Mouse (Mus musculus): ENCODE results near the gene Csgalnact2.
A peak's percentile ranks its signal among the peaks of the same experiment; 100 is the strongest.

The Csgalnact2 gene

DNA sequence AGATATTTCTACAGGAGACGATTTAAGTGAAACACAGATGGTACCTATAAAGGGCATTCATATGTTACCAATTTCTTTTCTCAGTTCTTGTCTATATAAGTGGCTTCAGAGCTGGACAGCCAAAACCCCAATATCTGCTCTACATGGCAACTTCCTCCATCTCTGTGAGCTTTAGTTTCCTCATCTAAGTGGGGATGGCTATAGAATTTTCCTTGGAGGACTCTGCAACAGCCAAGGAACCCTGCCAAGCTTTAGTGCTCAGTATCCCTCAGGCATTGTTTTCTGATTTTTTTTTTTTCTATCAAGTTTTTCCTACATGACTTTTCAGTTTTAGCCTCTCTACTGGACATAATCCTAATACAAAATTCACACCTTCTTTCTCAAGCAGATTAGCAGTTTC is 4.5 kb downstream of the Csgalnact2 start:
- DNase-seq: no peak

DNA sequence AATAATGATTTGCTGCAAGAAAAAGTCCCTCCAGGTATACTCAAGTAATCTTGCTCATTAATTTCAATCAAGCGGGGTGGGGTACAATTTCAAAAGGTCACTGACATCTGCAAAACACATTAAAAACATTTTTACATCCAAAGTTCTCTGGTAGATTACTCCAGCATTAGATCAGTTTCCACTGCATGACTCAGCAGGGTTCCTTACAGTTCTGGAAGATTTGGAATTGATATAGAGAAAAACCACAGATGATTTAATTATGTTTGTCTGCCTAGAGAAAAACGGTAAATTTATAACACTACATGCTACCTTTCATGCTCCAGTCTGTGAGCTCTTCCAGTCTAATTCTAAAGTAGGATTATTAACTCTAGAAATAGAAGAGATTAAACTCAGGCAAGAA is 8.9 kb downstream of the Csgalnact2 start:
- no peak for DNase-seq

- no peak for DNase-seq
These were observed 11.0 kb downstream of the Csgalnact2 start for GRCm38 (mm10) chr6:118127827-118128487.

- DNase-seq: no peak
These were observed 11.7 kb downstream of the Csgalnact2 start for GRCm38 (mm10) chr6:118127198-118127597.

DNA sequence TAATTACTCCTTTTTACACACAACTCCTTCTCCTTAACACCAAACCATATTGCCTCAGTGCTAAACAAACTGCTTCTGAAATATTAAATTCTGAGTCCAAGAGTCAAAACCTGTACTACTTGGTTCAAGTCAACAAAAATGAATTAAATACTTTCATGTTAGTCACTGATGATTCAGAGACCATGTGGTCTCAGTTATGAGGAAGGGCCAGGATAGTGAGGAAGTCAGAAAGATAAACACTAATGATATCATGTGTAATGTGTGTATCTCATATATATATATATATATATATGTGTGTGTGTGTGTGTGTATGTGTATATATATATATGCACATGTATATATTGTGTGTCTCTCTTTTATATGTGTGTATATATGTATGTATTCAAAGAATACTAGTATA is 12.4 kb downstream of the Csgalnact2 start:
- DNase-seq: no peak

GRCm38 (mm10) chr6:118122767-118123166 is 16.2 kb downstream of the Csgalnact2 start:
- no peak for DNase-seq

DNA sequence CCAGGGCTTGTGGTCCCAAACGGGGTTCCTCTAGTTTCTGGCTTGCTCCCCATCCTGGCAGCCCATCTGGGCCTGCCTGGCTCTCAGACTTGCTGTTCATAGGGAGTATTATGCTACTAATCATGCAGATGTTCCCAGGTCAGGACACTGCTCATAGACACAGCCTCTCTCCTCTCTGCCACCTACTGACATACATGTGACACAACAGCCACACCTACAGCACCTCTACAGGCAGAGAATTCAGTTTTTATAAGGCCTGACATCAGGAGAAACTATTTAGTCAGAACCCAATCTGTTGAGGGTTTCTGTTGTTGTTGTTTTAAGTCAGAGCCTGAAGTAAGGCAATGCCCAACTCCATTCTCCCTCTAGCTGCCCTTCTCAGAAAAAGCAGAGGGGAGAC is 27.1 kb downstream of the Csgalnact2 start:
- DNase-seq: no peak

DNA sequence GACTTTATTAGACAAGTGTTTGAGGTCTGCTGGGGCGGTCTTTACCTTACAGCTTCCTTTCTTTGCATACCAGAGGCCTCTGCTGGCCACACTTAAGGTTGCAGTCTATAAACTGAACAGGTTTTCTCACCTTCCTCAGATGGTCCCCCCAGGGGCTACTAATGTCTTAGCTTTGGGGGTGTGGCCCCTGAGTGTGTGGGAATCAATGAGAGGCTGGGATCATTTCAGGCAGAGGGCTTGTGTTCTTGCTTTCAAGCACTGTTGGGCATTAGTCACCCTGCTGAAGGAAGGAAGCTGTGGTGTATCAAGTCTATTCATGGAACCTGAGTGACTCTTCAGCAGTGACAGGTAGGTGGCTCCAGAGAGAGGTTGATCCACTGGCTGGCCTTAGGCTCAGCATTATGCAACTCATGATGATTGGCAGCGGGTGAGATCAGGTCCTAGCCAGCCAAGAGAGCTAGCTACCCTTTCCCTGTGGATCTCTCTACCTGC is 39.6 kb downstream of the Csgalnact2 start:
- peak; percentile 65 to 74 for DNase-seq

- no peak for DNase-seq
These were observed 41.1 kb downstream of the Csgalnact2 start for GRCm38 (mm10) chr6:118097765-118098365.

DNA sequence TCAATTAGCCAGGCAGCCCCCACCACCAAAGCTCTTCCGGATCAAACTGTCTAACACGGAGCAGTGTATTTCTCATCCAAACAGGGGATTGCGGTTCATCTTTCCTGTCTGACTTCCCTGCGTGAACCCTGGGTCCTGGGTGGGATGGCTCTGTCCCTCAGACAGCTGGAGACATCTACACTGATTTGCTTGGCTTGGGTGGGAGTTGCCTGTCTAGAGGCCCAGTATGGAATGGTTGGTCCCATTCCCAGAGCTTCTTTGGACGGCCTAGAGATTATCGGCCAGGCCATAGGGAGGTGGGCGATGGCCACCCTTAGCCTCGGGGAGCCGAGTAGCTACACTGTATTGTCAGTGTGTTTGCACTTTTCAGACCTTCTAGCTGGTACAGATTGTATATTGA is 48.1 kb downstream of the Csgalnact2 start:
- no peak for DNase-seq

DNA sequence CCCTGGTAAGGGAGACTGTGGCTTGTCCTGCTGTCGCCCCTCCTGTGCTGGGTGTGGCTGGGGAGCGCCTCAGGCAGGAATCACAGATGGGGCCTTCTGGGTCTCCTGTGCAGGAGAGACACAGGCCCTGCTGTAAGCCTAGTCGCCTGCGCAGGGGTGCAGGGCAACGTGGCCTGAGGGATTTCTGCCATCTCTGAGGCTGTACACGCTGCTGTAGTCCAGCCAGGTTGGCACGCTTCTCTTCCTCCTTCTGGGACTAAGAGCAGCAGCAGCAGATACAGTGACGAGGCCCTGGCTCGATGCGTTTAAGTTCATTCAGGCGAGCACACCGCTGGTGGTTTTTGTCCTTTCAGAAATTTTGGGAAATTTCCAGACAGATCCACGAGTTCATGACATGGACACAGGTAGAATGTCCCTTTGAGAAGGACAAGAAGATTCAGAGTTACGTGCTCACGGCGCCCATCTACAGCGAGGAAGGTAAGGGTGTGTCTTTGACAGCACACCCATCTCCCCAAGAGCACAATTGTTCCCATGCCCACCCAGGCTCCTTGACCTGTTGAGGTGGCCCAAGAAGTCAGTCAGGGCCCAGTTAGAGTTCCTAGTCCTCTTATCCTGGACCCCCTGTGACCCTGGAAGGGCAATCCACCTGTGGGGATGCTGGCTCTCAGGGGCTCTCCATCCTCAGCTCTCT is 50.0 kb downstream of the Csgalnact2 start:
- DNase-seq: no peak

DNA sequence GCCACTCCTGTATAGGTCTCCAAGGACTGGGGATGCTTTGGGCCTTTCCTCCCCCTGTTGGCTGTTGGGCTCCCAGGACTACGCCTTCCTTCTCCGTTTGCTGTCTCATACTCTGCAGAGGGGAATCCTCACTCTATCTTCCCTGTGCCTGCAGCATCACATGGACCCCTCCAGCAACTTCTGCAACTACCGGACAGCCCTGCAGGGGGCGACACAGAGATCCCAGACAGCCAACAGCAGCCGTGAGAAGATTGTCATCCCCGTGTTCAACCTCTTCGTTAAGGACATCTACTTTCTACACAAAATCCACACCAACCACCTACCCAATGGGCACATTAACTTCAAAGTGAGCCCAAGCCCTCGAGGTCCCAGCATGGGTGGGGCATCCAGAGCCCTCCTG is 51.0 kb downstream of the Csgalnact2 start:
- DNase-seq: peak in 1 of 2 experiments; percentile 46

DNA sequence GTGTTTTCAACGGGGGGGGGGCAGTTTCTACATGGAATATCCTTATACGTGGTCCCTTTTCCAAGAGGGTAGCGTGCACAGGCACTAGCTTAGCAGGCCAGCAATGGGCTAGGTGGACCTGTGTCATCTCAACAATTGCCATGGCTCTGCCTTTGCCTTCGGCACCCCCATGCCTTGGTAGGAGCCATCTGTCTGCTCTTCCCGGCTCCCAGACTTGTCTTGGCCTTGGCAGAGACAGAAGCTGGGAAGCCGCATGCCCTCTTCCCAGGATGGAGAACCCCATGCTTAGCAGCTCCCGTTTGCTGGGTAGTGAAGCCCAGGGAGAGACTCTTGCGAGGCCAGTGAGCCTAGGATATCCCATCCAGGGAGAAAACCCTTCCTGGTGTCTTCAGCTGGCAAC is 54.3 kb downstream of the Csgalnact2 start:
- DNase-seq: peak in 1 of 2 experiments; percentile 45

DNA sequence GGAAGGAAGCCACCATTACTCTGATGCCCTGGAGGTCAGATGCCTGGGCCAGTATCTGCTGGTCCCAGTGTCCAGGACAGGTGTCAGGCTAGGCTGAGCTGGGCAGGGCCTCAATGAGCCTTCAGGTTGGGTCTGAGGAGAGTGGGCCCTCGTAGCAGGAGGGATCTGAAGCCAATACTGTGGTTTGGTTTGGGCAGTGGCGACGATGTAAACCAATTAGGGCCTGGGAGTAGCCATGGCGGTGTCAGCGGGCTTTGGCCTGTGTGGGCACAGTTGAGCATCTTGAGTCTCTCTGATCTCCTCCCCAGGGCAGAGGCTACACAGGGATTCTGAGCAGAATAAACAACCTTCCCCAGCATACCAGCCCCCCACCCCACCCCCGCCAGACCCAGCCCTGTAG is 55.3 kb downstream of the Csgalnact2 start:
- DNase-seq: no peak

DNA sequence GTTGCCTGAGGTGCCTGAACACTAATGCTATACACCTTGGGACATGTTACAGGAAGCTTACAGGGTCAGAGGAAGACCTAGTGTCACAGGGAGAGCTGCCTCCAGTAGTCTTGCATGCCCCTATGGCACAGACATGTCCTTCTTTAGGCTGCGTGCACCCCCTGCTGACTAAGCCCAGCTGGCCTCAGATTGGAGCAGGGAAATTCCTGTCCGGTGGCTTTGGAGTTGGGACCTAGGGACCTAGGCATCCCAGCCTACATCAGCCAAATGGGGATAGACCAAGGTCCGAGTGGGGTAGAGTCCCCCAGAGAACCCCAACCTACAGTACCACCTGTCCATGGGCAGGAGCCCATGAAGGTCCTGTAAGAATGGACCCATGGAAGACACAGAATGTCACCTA is 56.6 kb downstream of the Csgalnact2 start:
- DNase-seq: peak in 1 of 2 experiments; percentile 46

DNA sequence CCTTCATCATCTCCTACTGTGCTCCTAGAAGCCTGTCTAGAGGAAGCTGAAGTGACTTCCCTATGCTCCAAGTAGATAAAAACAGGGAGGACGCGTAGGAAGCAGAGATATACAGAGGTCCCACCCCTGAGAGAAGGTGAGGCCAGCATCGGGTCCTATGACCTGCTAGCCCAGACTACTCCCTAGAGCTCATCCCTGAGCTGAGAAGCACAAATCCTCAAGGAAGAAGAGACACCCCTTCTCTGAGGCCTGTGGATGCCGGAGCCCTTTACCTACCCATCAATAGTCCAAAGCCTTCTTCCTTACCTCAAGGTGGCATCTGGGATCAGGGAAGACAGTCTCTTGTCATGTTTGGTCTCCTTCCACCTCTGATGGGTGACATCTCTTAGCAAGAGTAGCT is 58.2 kb downstream of the Csgalnact2 start:
- DNase-seq: no peak

- no peak for DNase-seq
These were observed 59.0 kb downstream of the Csgalnact2 start for GRCm38 (mm10) chr6:118079762-118080465.

DNA sequence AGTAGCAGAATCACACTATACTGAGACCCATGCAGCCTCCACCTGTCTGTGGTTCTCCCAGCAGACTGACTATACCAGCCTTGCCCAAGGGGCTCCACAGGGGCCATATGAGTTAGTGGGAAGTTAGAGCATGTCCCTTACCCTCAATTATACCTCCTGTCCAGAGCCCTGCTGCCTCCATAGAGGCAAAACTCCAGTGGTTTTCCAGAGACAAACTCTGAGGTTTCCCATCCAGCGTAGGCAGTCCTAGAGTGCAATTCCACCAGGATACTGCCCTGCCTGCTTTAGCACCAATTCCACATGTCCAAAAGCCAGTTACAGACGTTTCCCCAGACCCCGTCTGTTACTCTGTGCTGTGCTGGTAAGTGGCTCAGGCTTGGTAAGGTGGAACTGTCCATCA is 59.6 kb downstream of the Csgalnact2 start:
- no peak for DNase-seq

DNA sequence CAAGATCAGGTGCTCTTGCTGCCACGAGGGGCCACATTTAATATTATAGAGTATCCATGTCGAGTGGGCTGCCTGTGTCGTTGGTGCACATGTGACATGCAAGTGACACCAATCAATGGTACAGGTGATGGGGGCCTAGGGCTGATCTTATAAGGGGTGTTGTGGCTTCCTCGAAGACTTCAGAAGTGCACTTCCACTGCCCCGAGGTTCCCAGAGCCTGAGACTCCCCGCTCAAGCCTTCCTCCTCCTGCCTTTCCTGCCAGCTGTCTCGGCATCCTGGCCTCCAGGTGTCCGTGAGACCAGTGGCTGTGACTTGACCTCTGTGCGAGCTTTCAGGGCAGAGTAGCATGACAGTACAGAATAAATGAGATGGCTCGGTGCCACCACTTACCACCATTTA is 60.2 kb downstream of the Csgalnact2 start:
- DNase-seq: no peak

- DNase-seq: peak in 1 of 2 experiments; percentile 7
These were observed 61.5 kb downstream of the Csgalnact2 start for GRCm38 (mm10) chr6:118077421-118077820.

DNA sequence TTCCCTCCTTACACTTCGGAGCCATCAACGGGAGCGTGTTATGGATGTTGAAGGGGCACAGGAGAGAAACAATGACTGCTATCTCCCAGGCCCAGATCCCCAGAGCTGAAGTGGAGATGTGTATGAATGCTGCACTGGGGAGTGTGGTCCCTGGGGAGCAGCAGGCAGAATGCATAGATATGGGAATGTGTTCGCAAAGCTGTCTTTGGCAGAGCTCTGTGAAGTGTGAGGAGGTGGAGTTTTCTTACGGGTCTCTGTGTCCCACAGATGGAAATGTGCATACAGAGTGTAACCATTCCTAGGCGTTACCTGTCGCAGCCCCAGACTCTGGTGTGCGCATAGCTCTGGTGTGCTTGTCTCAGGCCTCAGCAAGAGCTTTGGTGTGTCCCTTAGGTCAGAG is 62.2 kb downstream of the Csgalnact2 start:
- DNase-seq: no peak

DNA sequence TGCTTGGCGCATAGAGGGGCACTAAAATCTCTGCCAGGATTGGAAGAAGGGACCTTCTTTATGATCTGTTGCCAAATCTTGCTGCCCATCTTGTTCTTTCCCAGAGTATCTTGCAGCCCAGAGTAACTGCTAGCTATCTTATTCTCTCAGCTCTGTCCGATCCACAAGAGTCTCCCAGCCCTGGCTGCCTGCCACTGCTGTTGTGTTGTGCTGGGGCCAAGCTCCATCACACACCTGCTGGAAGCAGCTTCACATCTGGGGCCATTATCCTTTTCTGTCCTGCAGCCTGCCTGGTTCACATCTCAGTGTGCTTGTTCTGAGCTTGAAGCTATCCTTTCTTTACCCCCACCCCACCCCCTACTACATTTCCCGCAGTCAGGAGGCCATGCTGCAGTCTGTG is 62.7 kb downstream of the Csgalnact2 start:
- no peak for DNase-seq

GRCm38 (mm10) chr6:118074151-118074550 is 64.8 kb downstream of the Csgalnact2 start:
- no peak for DNase-seq
